Comparison of ENCODE assay signal across 18 mouse cellular contexts in the genomic region with DNA sequence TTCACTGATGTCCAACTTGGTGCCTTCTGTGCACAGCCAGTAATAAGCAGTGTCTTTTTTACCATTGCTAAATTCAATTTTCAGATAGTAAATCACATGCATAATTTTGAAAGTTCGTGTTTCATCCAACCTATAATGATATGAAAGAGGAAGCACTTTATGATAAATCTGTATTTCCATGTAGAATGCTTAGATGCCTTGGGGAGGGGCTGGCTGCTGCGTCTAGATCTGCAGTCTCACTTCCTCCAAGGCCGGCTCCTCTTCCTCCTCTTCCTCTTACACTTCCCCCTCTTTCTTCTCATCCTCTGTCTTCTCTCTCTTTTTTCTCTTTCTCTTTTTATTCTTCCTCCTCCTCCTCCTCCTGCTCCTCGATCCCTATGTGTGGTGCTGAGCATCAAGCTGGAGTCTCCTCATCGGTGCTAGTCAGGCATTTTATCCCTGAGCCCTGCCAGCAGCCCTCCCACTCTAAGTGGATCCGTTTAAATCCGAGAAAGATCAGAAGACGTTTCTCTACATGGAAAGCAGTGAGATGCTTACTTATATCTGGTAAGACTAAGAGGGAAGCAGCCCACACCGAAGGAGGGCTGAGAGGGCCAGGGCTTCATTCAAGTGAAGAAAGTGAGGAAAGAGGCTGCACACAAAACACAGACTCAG.
"Had no signal": no experiment of that assay in that cellular context is flagged by ENCODE, and none has a peak within 500 bp of the region (broad histone marks: within the 10 kb centered on the region; RNA-seq: fewer than 3 reads in every experiment).

No protein-coding gene starts in this region.

- H3K4me1 ChIP-seq: liver, embryonic 13.5 days; neural tube, embryonic 12.5 days; neural tube, embryonic 15.5 days; stomach, embryonic 15.5 days had no signal

- H3K9me3 ChIP-seq: neural tube, embryonic 15.5 days; stomach, embryonic 15.5 days had no signal

- DNase-seq: kidney, adult 2 months; kidney, postnatal 25 days; layer of hippocampus, adult 9-11 months; liver, embryonic 13.5 days; lung, embryonic 14.5 days; midbrain, embryonic 14.5 days; retina, postnatal 1 day; right cerebral cortex, postnatal 25 days; thymus, adult 18-20 months; thymus, postnatal 36 days had no signal

- H3K4me2 ChIP-seq: liver, embryonic 13.5 days; lung, embryonic 14.5 days; midbrain, embryonic 11.5 days; neural tube, embryonic 12.5 days; neural tube, embryonic 15.5 days; stomach, embryonic 15.5 days had no signal

- H3K4me3 ChIP-seq: layer of hippocampus, adult 2 months; liver, embryonic 13.5 days; neural tube, embryonic 12.5 days; neural tube, embryonic 15.5 days; stomach, embryonic 15.5 days had no signal

- H3K27ac ChIP-seq: kidney, postnatal 0 days; layer of hippocampus, adult 2 months; liver, embryonic 13.5 days; neural tube, embryonic 12.5 days; neural tube, embryonic 15.5 days; stomach, embryonic 15.5 days had no signal

- ATAC-seq: intestine, postnatal 0 days; lung, postnatal 0 days had no signal

- H3K9ac ChIP-seq: liver, embryonic 13.5 days; lung, embryonic 14.5 days; neural tube, embryonic 12.5 days; neural tube, embryonic 15.5 days; stomach, embryonic 15.5 days had no signal

- H3K27me3 ChIP-seq: liver, embryonic 13.5 days; neural tube, embryonic 12.5 days; neural tube, embryonic 15.5 days; stomach, embryonic 15.5 days had no signal
